Mouse (Mus musculus): ENCODE data around the gene Prph.

The Prph gene

GRCm38 (mm10) chr15:99055040-99055439 lies at the start of gene Prph:
Prph (plus strand) TSS chr15:99055174.
- no peak for DNase-seq (ENCODE audit: low read depth, low spot score)

DNA sequence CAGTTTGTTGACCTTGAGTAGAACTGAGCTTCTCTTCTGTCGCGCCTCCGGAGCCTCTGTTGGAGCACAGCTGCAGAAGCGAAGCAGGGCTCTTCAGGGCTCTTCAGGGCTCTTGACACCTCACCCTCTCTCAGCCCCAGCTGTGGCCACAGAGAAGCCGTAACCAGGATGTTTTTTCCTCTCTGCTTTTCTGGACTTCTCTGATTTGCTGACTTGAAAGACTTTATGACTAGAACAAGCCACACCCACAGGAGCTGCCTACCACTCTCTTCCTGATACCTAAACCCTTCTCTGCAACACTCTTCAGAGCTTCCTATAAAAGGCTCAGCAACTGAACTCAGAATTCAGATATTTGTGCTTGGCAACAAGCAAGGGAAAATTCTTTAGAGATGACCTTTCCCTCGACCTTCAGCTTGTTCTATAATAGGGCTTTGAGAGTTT lies 46.2 kb upstream of the Prph start:
- DNase-seq (ENCODE audit: low read depth, low spot score): peak; percentile 58

GRCm38 (mm10) chr15:99010896-99011295 lies 44.1 kb upstream of the Prph start:
- DNase-seq (ENCODE audit: low read depth, low spot score): peak; percentile 86

DNA sequence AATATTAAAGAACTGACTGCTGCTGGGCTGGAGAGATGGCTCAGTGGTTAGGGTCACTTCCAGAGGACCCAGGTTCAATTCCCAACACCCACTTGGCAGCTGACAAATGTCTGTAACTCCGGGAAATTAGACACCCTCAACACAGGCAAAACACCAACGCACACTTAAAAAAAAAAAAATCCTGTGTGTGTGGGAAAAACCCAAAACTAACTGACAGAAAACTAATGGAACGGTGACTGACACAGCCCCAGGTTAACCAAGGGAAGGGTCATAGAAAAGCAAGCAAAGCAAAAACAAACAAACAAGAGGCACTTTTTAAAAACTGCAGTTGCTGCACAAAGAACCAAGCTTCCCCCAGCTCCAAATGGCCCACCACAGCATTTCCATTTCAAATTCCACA lies 43.0 kb upstream of the Prph start:
- DNase-seq (ENCODE audit: low read depth, low spot score): no peak

GRCm38 (mm10) chr15:99014496-99015030 lies 40.4 kb upstream of the Prph start:
- no peak for DNase-seq (ENCODE audit: low read depth, low spot score)

DNA sequence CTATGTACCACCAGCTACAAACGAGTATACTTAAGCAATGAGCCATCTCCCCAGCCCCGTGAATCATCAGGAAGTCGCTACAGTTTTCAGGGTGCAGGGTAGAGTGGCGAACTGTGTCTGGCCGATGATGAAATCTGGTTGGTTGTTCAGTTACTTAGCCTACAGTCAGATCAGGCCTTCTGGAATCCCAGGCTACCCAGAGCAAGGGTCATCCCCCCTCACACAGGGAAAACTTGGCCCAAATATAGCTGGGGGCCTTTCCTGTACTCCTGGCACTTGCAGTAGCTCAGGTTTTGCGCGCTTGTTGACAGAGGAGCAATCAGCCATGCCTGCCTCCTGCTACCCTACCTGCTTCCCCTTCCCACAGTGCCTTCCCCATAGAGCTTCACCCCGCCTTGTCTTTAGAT lies 37.6 kb upstream of the Prph start:
- no peak for DNase-seq (ENCODE audit: low read depth, low spot score)

GRCm38 (mm10) chr15:99017986-99018385 lies 37.0 kb upstream of the Prph start:
- no peak for DNase-seq (ENCODE audit: low read depth, low spot score)

- no peak for DNase-seq (ENCODE audit: low read depth, low spot score)
Observed at GRCm38 (mm10) chr15:99018630-99019029, 36.3 kb upstream of the Prph start.

- DNase-seq (ENCODE audit: low read depth, low spot score): no peak
Observed at GRCm38 (mm10) chr15:99019436-99019835, 35.5 kb upstream of the Prph start.

- DNase-seq (ENCODE audit: low read depth, low spot score): no peak
Observed at GRCm38 (mm10) chr15:99020171-99020570, 34.8 kb upstream of the Prph start.

DNA sequence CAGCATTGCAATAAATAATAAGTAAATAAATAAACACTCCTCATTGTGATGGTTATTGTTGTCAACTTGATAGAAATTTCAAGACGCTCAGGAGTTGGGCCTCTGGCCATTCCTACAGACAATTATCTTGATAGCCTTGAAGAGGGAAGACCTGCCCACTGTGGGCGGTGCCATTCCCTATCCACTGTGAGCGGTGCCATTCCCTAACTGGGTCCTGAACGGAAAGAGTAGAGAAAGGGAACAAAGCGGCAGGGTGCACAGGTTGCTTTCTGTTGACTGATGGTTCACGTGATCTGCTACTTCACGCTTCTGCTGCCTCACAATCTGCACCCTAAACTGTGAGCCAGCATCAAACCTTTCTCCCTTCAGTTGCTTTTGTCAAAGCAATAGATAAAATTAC lies 33.7 kb upstream of the Prph start:
- DNase-seq (ENCODE audit: low read depth, low spot score): no peak

DNA sequence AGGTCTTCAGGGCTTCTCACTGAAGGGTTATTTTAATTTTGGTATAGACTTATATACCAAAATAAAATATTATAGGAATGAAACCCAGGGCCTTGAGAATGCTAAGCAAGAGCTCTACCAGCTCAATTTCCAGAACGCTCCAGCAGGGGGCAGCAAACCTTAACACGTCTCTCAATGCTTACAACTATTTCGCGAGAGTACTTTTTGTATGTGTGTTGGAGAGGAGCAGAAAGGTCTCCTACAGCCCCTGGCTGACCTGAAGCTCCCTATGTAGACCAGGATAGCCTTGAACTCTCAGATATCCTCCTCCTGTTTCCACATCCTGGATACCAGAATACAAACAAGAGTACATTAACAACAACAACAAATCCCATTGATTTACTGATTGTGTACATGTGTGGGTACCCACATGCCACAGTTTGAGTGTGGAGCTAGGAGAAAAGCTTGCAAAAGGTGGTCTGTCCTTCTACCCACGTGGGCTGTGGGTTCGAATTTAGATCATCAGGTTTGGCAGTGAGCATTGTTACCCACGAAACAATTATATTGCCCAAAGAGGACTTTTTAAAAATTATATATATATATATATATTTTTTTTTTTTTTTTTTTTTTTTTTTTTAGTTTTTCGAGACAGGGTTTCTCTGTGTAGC lies 30.2 kb upstream of the Prph start:
- peak; percentile 96 for DNase-seq (ENCODE audit: low read depth, low spot score)

DNA sequence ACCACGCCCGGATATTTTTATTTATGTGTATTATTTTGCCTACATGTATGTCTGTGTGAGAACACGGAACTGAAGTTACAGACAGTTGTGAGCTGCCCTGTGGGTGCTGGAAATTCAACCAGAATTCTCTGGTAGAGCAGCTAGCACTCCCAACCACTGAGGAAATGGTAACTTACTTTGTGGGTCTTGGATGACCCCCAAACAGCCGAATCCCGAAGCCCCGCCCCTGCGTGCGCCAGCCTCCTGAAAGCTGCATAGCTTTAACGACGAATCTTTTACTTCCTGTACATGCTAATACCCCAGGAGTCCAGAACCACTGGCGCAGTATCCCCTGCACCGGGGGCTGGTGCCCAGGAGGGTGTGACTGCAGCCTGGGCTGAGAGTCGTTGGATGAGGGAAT lies 29.6 kb upstream of the Prph start:
- DNase-seq (ENCODE audit: low read depth, low spot score): no peak

GRCm38 (mm10) chr15:99026259-99026658 lies 28.7 kb upstream of the Prph start:
- peak; percentile 80 for DNase-seq (ENCODE audit: low read depth, low spot score)

- no peak for DNase-seq (ENCODE audit: low read depth, low spot score)
Observed at GRCm38 (mm10) chr15:99027116-99027515, 27.9 kb upstream of the Prph start.

GRCm38 (mm10) chr15:99028874-99029458 lies 26.0 kb upstream of the Prph start:
- peak; percentile 60 for DNase-seq (ENCODE audit: low read depth, low spot score)

GRCm38 (mm10) chr15:99029619-99030584 lies 25.1 kb upstream of the Prph start, which contains the start of gene Tuba1c:
Tuba1c (plus strand) TSS chr15:99029891.
- peak; percentile 98 for DNase-seq (ENCODE audit: low read depth, low spot score)

DNA sequence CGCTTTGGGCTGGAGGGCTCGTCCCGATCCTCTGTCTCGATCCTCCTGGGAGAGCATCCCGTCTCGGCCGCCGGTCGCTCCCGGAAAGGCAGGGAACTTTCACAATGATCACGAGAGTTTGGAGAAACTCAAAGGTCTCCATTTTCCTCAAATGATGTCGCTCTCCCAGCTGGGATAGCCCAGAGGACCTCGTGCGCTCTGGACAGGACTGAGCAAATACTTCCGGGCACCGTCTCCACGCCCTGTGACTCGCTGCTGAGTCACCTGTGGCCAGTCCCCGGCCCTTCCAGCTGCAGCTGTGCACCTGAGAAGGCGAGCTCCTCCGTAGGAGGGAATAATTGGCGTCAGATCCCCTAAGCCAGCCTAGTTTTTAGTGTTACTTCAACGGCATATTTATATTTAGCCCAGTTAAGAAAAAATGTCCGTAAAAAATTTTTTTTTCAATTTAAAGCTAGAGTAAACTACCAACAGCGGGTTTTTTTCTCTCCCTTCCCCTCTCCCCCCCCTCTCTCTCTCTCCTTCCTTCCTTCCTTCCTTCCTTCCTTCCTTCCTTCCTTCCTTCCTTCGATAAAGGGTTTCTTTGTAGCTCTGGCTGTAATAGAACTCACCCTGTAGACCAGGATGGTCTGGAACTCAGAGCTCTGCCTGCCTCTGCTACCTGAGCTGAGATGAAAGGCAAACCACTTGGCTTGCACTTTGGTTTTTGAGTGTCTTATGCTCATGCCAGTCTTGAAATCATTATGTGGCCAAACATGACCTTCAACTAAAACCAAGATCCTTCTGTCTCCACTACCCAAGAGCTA lies 24.2 kb upstream of the Prph start:
- DNase-seq (ENCODE audit: low read depth, low spot score): peak; percentile 90

- DNase-seq (ENCODE audit: low read depth, low spot score): no peak
Observed at GRCm38 (mm10) chr15:99031388-99031675, 23.6 kb upstream of the Prph start.

DNA sequence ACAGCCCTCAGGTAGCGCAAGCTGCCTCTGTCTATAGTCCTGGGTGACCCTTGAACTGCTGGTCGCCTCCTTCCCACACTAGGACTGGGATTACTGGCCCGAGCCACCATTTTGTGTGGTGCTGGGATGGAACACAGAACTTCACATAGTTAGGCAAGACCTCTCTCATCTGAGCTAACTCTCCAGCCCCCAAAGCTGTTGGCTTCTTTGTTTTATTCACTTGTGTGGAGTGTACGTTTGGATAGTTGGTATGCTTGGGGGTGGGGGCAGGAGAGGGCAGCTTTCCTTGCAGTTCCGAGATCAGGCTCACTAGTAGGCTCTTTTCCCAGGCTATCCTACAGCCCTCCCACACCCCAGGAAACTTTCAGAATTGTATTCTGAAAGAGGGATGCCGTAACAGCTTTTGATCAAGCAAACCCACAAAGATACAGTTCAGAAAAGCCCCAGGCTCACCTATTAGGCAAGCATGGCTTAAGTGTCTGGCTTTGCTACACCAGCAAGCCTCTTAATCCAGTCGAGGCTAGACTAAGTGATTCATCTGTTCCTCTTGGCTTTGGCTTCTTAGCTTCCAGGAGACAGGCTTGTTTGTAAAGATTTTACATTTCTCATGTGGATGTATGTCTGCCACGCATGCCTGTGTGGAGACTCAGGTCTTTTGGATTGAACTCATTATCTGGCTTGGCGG lies 22.8 kb upstream of the Prph start:
- DNase-seq (ENCODE audit: low read depth, low spot score): peak; percentile 62

DNA sequence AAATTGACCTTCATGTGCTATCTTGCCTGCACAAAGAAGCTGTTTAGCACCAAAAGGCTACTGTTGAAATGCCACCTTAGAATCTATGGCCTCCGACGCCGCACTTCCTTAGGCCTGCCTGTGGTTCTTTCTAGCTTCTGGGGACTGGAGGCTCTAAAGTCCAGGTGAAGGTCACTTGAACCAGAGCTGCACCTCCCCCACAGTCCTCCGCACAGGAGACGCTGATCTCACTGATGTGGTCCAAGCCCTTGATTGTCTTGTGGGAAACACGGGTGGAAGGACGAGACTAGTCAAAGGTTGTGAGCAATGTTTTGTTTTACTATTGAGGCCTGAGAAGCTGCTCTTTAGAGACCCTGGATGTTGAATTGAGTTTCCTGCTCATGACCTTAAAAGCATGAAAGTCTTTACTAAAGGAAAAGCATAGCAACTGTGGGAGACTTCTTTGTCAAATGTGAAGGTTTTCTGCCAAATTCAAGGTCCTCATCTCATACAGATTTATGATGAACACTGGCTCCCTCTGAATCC lies 22.2 kb upstream of the Prph start:
- peak; percentile 51 for DNase-seq (ENCODE audit: low read depth, low spot score)

Data from 3T3-L1 (cell line).